Mouse (Mus musculus) hindbrain, embryonic 13.5 days (tissue): ENCODE results near the gene Gk5. TPM values are rescaled to one million over a fixed set of nuclear protein-coding genes. Genes with fewer than 3 reads are reported as not detected.

Source experiments
- ATAC-seq: fragments of 200-750 bp; cut with Nextera tagmentation; 2 replicates; pipeline ENCODE4 v1.8.0; 2017; ENCODE audit warnings: moderate TSS enrichment; ENCODE audit not compliant: low FRiP score
- H3K27ac ChIP-seq: fragments of 300-500 bp; sonication (generic); 2 replicates; pipeline ENCODE4 v1.5.1; 2015; ENCODE audit warnings: inconsistent platforms, mild to moderate bottlenecking, moderate library complexity
- H3K27me3 ChIP-seq: fragments of 300-500 bp; sonication (generic); 2 replicates; pipeline ENCODE4 v1.6.1; 2015; ENCODE audit warnings: mild to moderate bottlenecking, inconsistent platforms
- H3K36me3 ChIP-seq: fragments of 300-500 bp; sonication (generic); 2 replicates; pipeline ENCODE4 v1.6.1; 2015; ENCODE audit warnings: mild to moderate bottlenecking, inconsistent platforms
- H3K4me1 ChIP-seq: fragments of 300-500 bp; sonication (generic); replicated peaks from 2 replicates; pipeline ENCODE4 v1.6.1; 2015; ENCODE audit warnings: inconsistent platforms
- H3K4me2 ChIP-seq: fragments of 300-500 bp; sonication (generic); 2 replicates; pipeline ENCODE4 v1.6.1; 2015; ENCODE audit warnings: inconsistent platforms, mild to moderate bottlenecking, moderate library complexity
- H3K4me3 ChIP-seq: fragments of 300-500 bp; sonication (generic); 2 replicates; pipeline ENCODE4 v1.5.1; 2015; ENCODE audit warnings: mild to moderate bottlenecking, inconsistent platforms
- H3K9ac ChIP-seq: fragments of 300-500 bp; sonication (generic); 2 replicates; pipeline ENCODE4 v1.6.1; 2015; ENCODE audit warnings: mild to moderate bottlenecking, inconsistent platforms
- H3K9me3 ChIP-seq: fragments of 300-500 bp; sonication (generic); 2 replicates; pipeline ENCODE4 v1.6.1; 2016; ENCODE audit warnings: inconsistent platforms
- WGBS: fragments of 180-500 bp; shearing (Covaris S2); methylation state at CpG from one replicate; pipeline ENCODE4 v1.1.7; 2015; 5-methylcytosine and 5-hydroxymethylcytosine counted together
- polyA plus RNA-seq: library from polyadenylated mRNA; unstranded; fragments of >200 nt; fragmentation: Nextera tagmentation; extraction: Ambion mirVana; gene quantifications from 2 replicates; pipeline ENCODE4 v1.2.1, GENCODE M21; 2015

Gk5 gene
- polyA plus RNA-seq, 1 experiment from 2014 or later = 2.9 TPM

- no peaks in the 10 kb centered on the region for H3K36me3 ChIP-seq
- WGBS = 74% methylated on average over 4 of the region's 4 CpGs
- H3K4me3 ChIP-seq = peak overlapping the region; percentile 59
These were observed 946 bp upstream of the Gk5 start for GRCm38 (mm10) chr9:96118216-96118615.

GRCm38 (mm10) chr9:96127972-96128371 is 8.8 kb downstream of the Gk5 start:
- H3K4me1 ChIP-seq = no peaks in the 10 kb centered on the region
- WGBS = 61% methylated on average over 5 of the region's 5 CpGs
- no peak overlapping the region for H3K4me2 ChIP-seq
- H3K4me3 ChIP-seq = no peak overlapping the region
- no peaks in the 10 kb centered on the region for H3K9me3 ChIP-seq
- no peak overlapping the region for H3K9ac ChIP-seq
- no peaks in the 10 kb centered on the region for H3K27me3 ChIP-seq
- no peak overlapping the region for H3K27ac ChIP-seq
- H3K36me3 ChIP-seq = no peaks in the 10 kb centered on the region
- no peak for ATAC-seq

More at GRCm38 (mm10) chr9:96118216-96118615, 946 bp upstream of the Gk5 start:
- Histone ChIP-seq H3K4me1 (peaks cover 9% of the 10 kb centered on the region; the same call in 1 of the 2 replicates), H3K9me3 (no peaks in the 10 kb centered on the region), H3K27me3 (0 out of 2 replicates have a peak, but pooled peaks cover 3% of the 10 kb centered on the region), H3K9ac (no peak overlapping the region), H3K4me2 (peak overlapping the region; percentile 68), H3K27ac (no peak overlapping the region)
- no peak for ATAC-seq

GRCm38 (mm10) chr9:96132956-96133603 is 13.9 kb downstream of the Gk5 start:
- H3K4me3 ChIP-seq = no peak overlapping the region
- H3K27ac ChIP-seq = no peak overlapping the region
- H3K4me1 ChIP-seq = no peaks in the 10 kb centered on the region
- no peaks in the 10 kb centered on the region for H3K27me3 ChIP-seq
- H3K4me2 ChIP-seq = no peak overlapping the region
- no peaks in the 10 kb centered on the region for H3K36me3 ChIP-seq
- no peak for ATAC-seq
- H3K9ac ChIP-seq = no peak overlapping the region
- no peaks in the 10 kb centered on the region for H3K9me3 ChIP-seq
- WGBS = 86% methylated on average over 4 of the region's 4 CpGs

GRCm38 (mm10) chr9:96134470-96134869 is 15.3 kb downstream of the Gk5 start:
- H3K4me2 ChIP-seq = no peak overlapping the region
- H3K4me1 ChIP-seq = no peaks in the 10 kb centered on the region
- no peaks in the 10 kb centered on the region for H3K9me3 ChIP-seq
- peaks cover 4% of the 10 kb centered on the region; the same call in 1 of the 2 replicates for H3K36me3 ChIP-seq
- no peak overlapping the region for H3K9ac ChIP-seq
- WGBS = 91% methylated on average over 7 of the region's 7 CpGs
- H3K27me3 ChIP-seq = no peaks in the 10 kb centered on the region
- H3K27ac ChIP-seq = no peak overlapping the region
- no peak overlapping the region for H3K4me3 ChIP-seq
- no peak for ATAC-seq

GRCm38 (mm10) chr9:96134916-96135315 is 15.8 kb downstream of the Gk5 start:
- 82% methylated on average over 8 of the region's 8 CpGs for WGBS
- H3K4me3 ChIP-seq = no peak overlapping the region
- no peak for ATAC-seq

GRCm38 (mm10) chr9:96135461-96135860 is 16.3 kb downstream of the Gk5 start:
- no peak overlapping the region for H3K27ac ChIP-seq
- H3K4me1 ChIP-seq = no peaks in the 10 kb centered on the region
- no peaks in the 10 kb centered on the region for H3K9me3 ChIP-seq
- H3K9ac ChIP-seq = no peak overlapping the region
- no peak overlapping the region for H3K4me2 ChIP-seq
- no peaks in the 10 kb centered on the region for H3K27me3 ChIP-seq
- peaks cover 4% of the 10 kb centered on the region; the same call in 1 of the 2 replicates for H3K36me3 ChIP-seq
- 58% methylated on average over 7 of the region's 7 CpGs for WGBS
- H3K4me3 ChIP-seq = no peak overlapping the region
- ATAC-seq = no peak

More at GRCm38 (mm10) chr9:96134916-96135315, 15.8 kb downstream of the Gk5 start:
- no peaks in the 10 kb centered on the region for H3K4me1 ChIP-seq
- no peaks in the 10 kb centered on the region for H3K27me3 ChIP-seq
- no peak overlapping the region for H3K27ac ChIP-seq
- H3K9me3 ChIP-seq = no peaks in the 10 kb centered on the region
- no peak overlapping the region for H3K4me2 ChIP-seq
- peaks cover 4% of the 10 kb centered on the region; the same call in 1 of the 2 replicates for H3K36me3 ChIP-seq
- H3K9ac ChIP-seq = no peak overlapping the region; the same call in 1 of the 2 replicates

GRCm38 (mm10) chr9:96138958-96139357 is 19.8 kb downstream of the Gk5 start:
- H3K4me3 ChIP-seq = no peak overlapping the region
- no peak overlapping the region for H3K9ac ChIP-seq
- H3K4me2 ChIP-seq = no peak overlapping the region
- H3K36me3 ChIP-seq = peaks cover 4% of the 10 kb centered on the region; the same call in 1 of the 2 replicates
- H3K9me3 ChIP-seq = no peaks in the 10 kb centered on the region
- no peak for ATAC-seq
- H3K4me1 ChIP-seq = no peaks in the 10 kb centered on the region
- H3K27ac ChIP-seq = no peak overlapping the region
- WGBS = 91% methylated on average over 9 of the region's 9 CpGs
- no peaks in the 10 kb centered on the region for H3K27me3 ChIP-seq

- H3K4me1 ChIP-seq = no peaks in the 10 kb centered on the region
- no peak overlapping the region for H3K4me3 ChIP-seq
- no peaks in the 10 kb centered on the region for H3K27me3 ChIP-seq
- ATAC-seq = no peak
- no peaks in the 10 kb centered on the region for H3K9me3 ChIP-seq
- H3K9ac ChIP-seq = no peak overlapping the region
- 41% methylated on average over 5 of the region's 5 CpGs for WGBS
- H3K4me2 ChIP-seq = no peak overlapping the region
- H3K27ac ChIP-seq = no peak overlapping the region
- H3K36me3 ChIP-seq = peaks cover 4% of the 10 kb centered on the region; the same call in 1 of the 2 replicates
These were observed 20.7 kb downstream of the Gk5 start for GRCm38 (mm10) chr9:96139876-96140275.

GRCm38 (mm10) chr9:96140931-96141330 is 21.8 kb downstream of the Gk5 start:
- no peaks in the 10 kb centered on the region for H3K4me1 ChIP-seq
- H3K4me3 ChIP-seq = no peak overlapping the region
- H3K9me3 ChIP-seq = no peaks in the 10 kb centered on the region
- 77% methylated on average over 7 of the region's 7 CpGs for WGBS
- H3K36me3 ChIP-seq = peaks cover 4% of the 10 kb centered on the region; the same call in 1 of the 2 replicates
- H3K4me2 ChIP-seq = no peak overlapping the region
- no peak overlapping the region for H3K27ac ChIP-seq
- no peak for ATAC-seq
- no peak overlapping the region for H3K9ac ChIP-seq
- H3K27me3 ChIP-seq = no peaks in the 10 kb centered on the region

- Histone ChIP-seq H3K4me2 (no peak overlapping the region), H3K36me3 (peaks cover 14% of the 10 kb centered on the region), H3K4me3 (no peak overlapping the region), H3K9ac (no peak overlapping the region), H3K9me3 (no peaks in the 10 kb centered on the region), H3K27ac (no peak overlapping the region), H3K4me1 (no peaks in the 10 kb centered on the region), H3K27me3 (no peaks in the 10 kb centered on the region)
- WGBS = 49% methylated on average over 6 of the region's 6 CpGs
- no peak for ATAC-seq
These were observed 23.3 kb downstream of the Gk5 start for GRCm38 (mm10) chr9:96142499-96142898.

GRCm38 (mm10) chr9:96143633-96144032 is 24.5 kb downstream of the Gk5 start:
- H3K4me1 ChIP-seq = no peaks in the 10 kb centered on the region
- H3K4me2 ChIP-seq = no peak overlapping the region
- H3K27ac ChIP-seq = no peak overlapping the region
- H3K4me3 ChIP-seq = no peak overlapping the region
- H3K27me3 ChIP-seq = no peaks in the 10 kb centered on the region
- 98% methylated on average over 4 of the region's 4 CpGs for WGBS
- H3K9me3 ChIP-seq = no peaks in the 10 kb centered on the region
- H3K9ac ChIP-seq = no peak overlapping the region
- peaks cover 19% of the 10 kb centered on the region for H3K36me3 ChIP-seq
- ATAC-seq = no peak

GRCm38 (mm10) chr9:96144883-96145282 is 25.7 kb downstream of the Gk5 start:
- no peak overlapping the region for H3K4me3 ChIP-seq
- H3K4me2 ChIP-seq = no peak overlapping the region

GRCm38 (mm10) chr9:96152801-96153200 is 33.6 kb downstream of the Gk5 start:
- Histone ChIP-seq H3K9ac (no peak overlapping the region), H3K4me3 (no peak overlapping the region), H3K36me3 (peaks cover 10% of the 10 kb centered on the region), H3K4me1 (no peaks in the 10 kb centered on the region), H3K27ac (no peak overlapping the region), H3K9me3 (no peaks in the 10 kb centered on the region), H3K27me3 (no peaks in the 10 kb centered on the region), H3K4me2 (no peak overlapping the region)
- WGBS = 91% methylated on average over 7 of the region's 7 CpGs
- ATAC-seq = no peak

More at GRCm38 (mm10) chr9:96144883-96145282, 25.7 kb downstream of the Gk5 start:
- Histone ChIP-seq H3K36me3 (peaks cover 15% of the 10 kb centered on the region), H3K27ac (no peak overlapping the region), H3K4me1 (no peaks in the 10 kb centered on the region), H3K9ac (no peak overlapping the region), H3K27me3 (no peaks in the 10 kb centered on the region), H3K9me3 (no peaks in the 10 kb centered on the region)
- ATAC-seq = no peak
